Mouse (Mus musculus) lung, postnatal 0 days (tissue): ENCODE data around the gene Trpm2.

Experiments
- CTCF ChIP-seq: IDR thresholded peaks from 2 replicates; pipeline ENCODE4 v1.5.1; 2016; ENCODE audit warnings: antibody characterized with exemption, mild to moderate bottlenecking
- EP300 ChIP-seq: IDR thresholded peaks from 2 replicates; pipeline ENCODE4 v1.6.1; 2016; ENCODE audit warnings: antibody characterized with exemption, mild to moderate bottlenecking, control low read depth

DNA sequence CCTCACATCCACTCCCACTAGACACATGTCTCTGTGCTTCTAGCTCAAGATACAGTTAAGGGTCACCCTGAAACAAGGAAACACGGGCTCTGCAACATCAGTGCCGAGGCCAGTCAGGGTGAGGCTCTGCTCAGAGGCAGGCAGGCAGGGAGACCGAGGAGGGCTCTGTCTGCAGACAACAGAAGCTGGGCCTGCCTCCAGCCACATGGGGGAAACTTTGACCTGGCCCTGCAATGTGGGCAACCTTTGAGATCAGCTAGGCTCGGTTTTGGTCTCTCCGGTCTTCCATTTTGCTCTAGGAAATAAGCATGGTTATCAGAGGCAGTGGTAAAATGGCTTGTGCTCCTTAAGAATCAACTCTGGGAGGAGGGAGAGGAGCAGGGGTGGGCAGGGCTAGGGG, 46.0 kb upstream of the Trpm2 start:
- TF ChIP-seq CTCF (no peak), EP300 (no peak)
